Mouse (Mus musculus) liver, embryonic 13.5 days (tissue): Measurements from ENCODE around the gene Ubtd2. TPM values are rescaled to one million over a fixed set of nuclear protein-coding genes. Genes with fewer than 3 reads are reported as not detected.
"Not testable (repeated sequence)": the region's sequence is repeated elsewhere in the genome, so short reads cannot be mapped to it uniquely, and the experiment has no call there.

Source experiments
- ATAC-seq: fragments of 200-750 bp; cut with Nextera tagmentation; 2 replicates; pipeline ENCODE4 v1.8.0; 2017; ENCODE audit warnings: low read depth, mild to moderate bottlenecking, moderate number of reproducible peaks, moderate library complexity
- DNase-seq: peaks from one replicate; pipeline ENCODE4 v3.0.0; 2022
- H3K27ac ChIP-seq: fragments of 300-500 bp; sonication (generic); 2 replicates; pipeline ENCODE4 v1.5.1; 2015; ENCODE audit warnings: moderate library complexity, mild to moderate bottlenecking, inconsistent platforms
- H3K27me3 ChIP-seq: fragments of 300-500 bp; sonication (generic); 2 replicates; pipeline ENCODE4 v1.6.1; 2015; ENCODE audit warnings: mild to moderate bottlenecking, inconsistent platforms
- H3K36me3 ChIP-seq: fragments of 300-500 bp; sonication (generic); 2 replicates; pipeline ENCODE4 v1.6.1; 2015; ENCODE audit warnings: mild to moderate bottlenecking, inconsistent platforms
- H3K4me1 ChIP-seq: fragments of 300-500 bp; sonication (generic); replicated peaks from 2 replicates; pipeline ENCODE4 v1.6.1; 2015; ENCODE audit warnings: inconsistent platforms
- H3K4me2 ChIP-seq: fragments of 300-500 bp; sonication (generic); 2 replicates; pipeline ENCODE4 v1.6.1; 2015; ENCODE audit warnings: inconsistent platforms, mild to moderate bottlenecking, moderate library complexity
- H3K4me3 ChIP-seq: fragments of 300-500 bp; sonication (generic); replicated peaks from 2 replicates; pipeline ENCODE4 v1.5.1; 2015; ENCODE audit warnings: mild to moderate bottlenecking, inconsistent platforms
- H3K9ac ChIP-seq: fragments of 300-500 bp; sonication (generic); 2 replicates; pipeline ENCODE4 v1.6.1; 2015; ENCODE audit warnings: mild to moderate bottlenecking, inconsistent platforms
- H3K9me3 ChIP-seq: fragments of 300-500 bp; sonication (generic); replicated peaks from 2 replicates; pipeline ENCODE4 v1.6.1; 2016; ENCODE audit warnings: inconsistent platforms
- WGBS: fragments of 180-500 bp; shearing (Covaris S2); methylation state at CpG from one replicate; pipeline ENCODE4 v1.1.7; 2015; ENCODE audit not compliant: insufficient replicate concordance; 5-methylcytosine and 5-hydroxymethylcytosine counted together
- polyA plus RNA-seq: library from polyadenylated mRNA; unstranded; fragments of >200 nt; fragmentation: Nextera tagmentation; extraction: Ambion mirVana; gene quantifications from 2 replicates; pipeline ENCODE4 v1.2.1, GENCODE M21; 2015

Gene Ubtd2
- polyA plus RNA-seq, 1 experiment from 2014 or later, result 5.9 TPM

GRCm38 (mm10) chr11:32495283-32495682 is 40.1 kb downstream of the Ubtd2 start:
- H3K27me3 ChIP-seq, result no peaks in the 10 kb centered on the region
- H3K27ac ChIP-seq, result no peak overlapping the region
- H3K36me3 ChIP-seq, result no peaks in the 10 kb centered on the region
- ATAC-seq (no peak), DNase-seq (no peak)
- H3K4me1 ChIP-seq, result no peaks in the 10 kb centered on the region
- H3K9me3 ChIP-seq, result no peaks in the 10 kb centered on the region
- H3K4me2 ChIP-seq, result no peak overlapping the region
- 55% methylated on average over 2 of the region's 2 CpGs for WGBS
- H3K4me3 ChIP-seq, result no peak overlapping the region
- H3K9ac ChIP-seq, result no peak overlapping the region

- ATAC-seq (no peak), DNase-seq (no peak)
- Histone ChIP-seq H3K36me3 (no peaks in the 10 kb centered on the region), H3K4me1 (no peaks in the 10 kb centered on the region), H3K9ac (no peak overlapping the region), H3K9me3 (no peaks in the 10 kb centered on the region), H3K4me2 (no peak overlapping the region), H3K27me3 (no peaks in the 10 kb centered on the region), H3K4me3 (no peak overlapping the region), H3K27ac (no peak overlapping the region)
- 82% methylated on average over 7 of the region's 7 CpGs for WGBS
Measured at GRCm38 (mm10) chr11:32498757-32499535, 43.8 kb downstream of the Ubtd2 start.

GRCm38 (mm10) chr11:32499931-32500330 is 44.8 kb downstream of the Ubtd2 start:
- Histone ChIP-seq H3K9ac (no peak overlapping the region), H3K27ac (no peak overlapping the region), H3K4me1 (0 out of 2 replicates have a peak, but pooled peaks cover under 1% of the 10 kb centered on the region), H3K4me3 (no peak overlapping the region), H3K27me3 (no peaks in the 10 kb centered on the region), H3K4me2 (no peak overlapping the region), H3K9me3 (no peaks in the 10 kb centered on the region), H3K36me3 (no peaks in the 10 kb centered on the region)
- WGBS, result 81% methylated on average over 4 of the region's 4 CpGs
- ATAC-seq, result no peak
- no peak for DNase-seq

- DNase-seq (no peak), ATAC-seq (no peak)
- no peaks in the 10 kb centered on the region for H3K27me3 ChIP-seq
- no peaks in the 10 kb centered on the region for H3K36me3 ChIP-seq
- H3K4me3 ChIP-seq, result no peak overlapping the region
- H3K9me3 ChIP-seq, result no peaks in the 10 kb centered on the region
- 0 out of 2 replicates have a peak, but pooled peaks cover 6% of the 10 kb centered on the region for H3K4me1 ChIP-seq
- H3K27ac ChIP-seq, result no peak overlapping the region
- WGBS, result 84% methylated on average over 2 of the region's 2 CpGs
- no peak overlapping the region for H3K9ac ChIP-seq
- H3K4me2 ChIP-seq, result no peak overlapping the region
Measured at GRCm38 (mm10) chr11:32503711-32504110, 48.5 kb downstream of the Ubtd2 start.

- H3K4me1 ChIP-seq, result 0 out of 2 replicates have a peak, but pooled peaks cover 6% of the 10 kb centered on the region
- H3K4me3 ChIP-seq, result no peak overlapping the region
- ATAC-seq, result no peak
- no peak overlapping the region for H3K27ac ChIP-seq
- no peaks in the 10 kb centered on the region for H3K9me3 ChIP-seq
- 62% methylated on average over 7 of the region's 7 CpGs for WGBS
- H3K36me3 ChIP-seq, result no peaks in the 10 kb centered on the region
- no peak overlapping the region; the same call in 1 of the 2 replicates for H3K9ac ChIP-seq
- H3K4me2 ChIP-seq, result no peak overlapping the region
- H3K27me3 ChIP-seq, result no peaks in the 10 kb centered on the region
- DNase-seq, result no peak
Measured at GRCm38 (mm10) chr11:32505091-32505739, 50.0 kb downstream of the Ubtd2 start.

GRCm38 (mm10) chr11:32510930-32511329 is 55.8 kb downstream of the Ubtd2 start:
- H3K4me2 ChIP-seq, result no peak overlapping the region
- no peak overlapping the region for H3K9ac ChIP-seq
- H3K27ac ChIP-seq, result no peak overlapping the region
- no peaks in the 10 kb centered on the region for H3K36me3 ChIP-seq
- no peaks in the 10 kb centered on the region for H3K27me3 ChIP-seq
- no peaks in the 10 kb centered on the region for H3K9me3 ChIP-seq
- peaks cover 5% of the 10 kb centered on the region; the same call in 1 of the 2 replicates for H3K4me1 ChIP-seq
- WGBS, result 33% methylated on average over 1 of the region's 1 CpGs
- ATAC-seq, result no peak
- no peak overlapping the region for H3K4me3 ChIP-seq
- DNase-seq, result no peak

- not testable (repeated sequence) for H3K9me3 ChIP-seq, H3K4me2 ChIP-seq, H3K36me3 ChIP-seq, H3K4me3 ChIP-seq, ATAC-seq, H3K9ac ChIP-seq, DNase-seq, H3K27me3 ChIP-seq, H3K27ac ChIP-seq
- peaks cover 17% of the 10 kb centered on the region for H3K4me1 ChIP-seq
- WGBS, result 82% methylated on average over 4 of the region's 5 CpGs
Measured at GRCm38 (mm10) chr11:32514853-32515252, 59.7 kb downstream of the Ubtd2 start.

GRCm38 (mm10) chr11:32516091-32516490 is 60.9 kb downstream of the Ubtd2 start:
- WGBS, result 84% methylated on average over 12 of the region's 12 CpGs

GRCm38 (mm10) chr11:32516916-32517712 is 61.9 kb downstream of the Ubtd2 start:
- Histone ChIP-seq H3K27ac (no peak overlapping the region), H3K4me3 (no peak overlapping the region), H3K4me2 (no peak overlapping the region), H3K9me3 (no peaks in the 10 kb centered on the region), H3K27me3 (no peaks in the 10 kb centered on the region), H3K9ac (no peak overlapping the region), H3K36me3 (peaks cover 2% of the 10 kb centered on the region; the same call in 1 of the 2 replicates), H3K4me1 (peaks cover 12% of the 10 kb centered on the region)
- ATAC-seq (no peak), DNase-seq (no peak)
- WGBS, result 76% methylated on average over 8 of the region's 8 CpGs

More at GRCm38 (mm10) chr11:32516091-32516490, 60.9 kb downstream of the Ubtd2 start:
- H3K36me3 ChIP-seq, result peaks cover 2% of the 10 kb centered on the region; the same call in 1 of the 2 replicates
- H3K9me3 ChIP-seq, result no peaks in the 10 kb centered on the region
- H3K27me3 ChIP-seq, result no peaks in the 10 kb centered on the region
- no peak overlapping the region for H3K27ac ChIP-seq
- DNase-seq (no peak), ATAC-seq (no peak)
- H3K4me2 ChIP-seq, result no peak overlapping the region
- peaks cover 17% of the 10 kb centered on the region for H3K4me1 ChIP-seq
- no peak overlapping the region for H3K4me3 ChIP-seq
- no peak overlapping the region for H3K9ac ChIP-seq

- Histone ChIP-seq H3K4me1 (peaks cover 12% of the 10 kb centered on the region), H3K36me3 (peaks cover 2% of the 10 kb centered on the region; the same call in 1 of the 2 replicates), H3K27me3 (no peaks in the 10 kb centered on the region), H3K27ac (no peak overlapping the region), H3K9me3 (no peaks in the 10 kb centered on the region), H3K9ac (no peak overlapping the region), H3K4me3 (no peak overlapping the region), H3K4me2 (no peak overlapping the region)
- 87% methylated on average over 4 of the region's 4 CpGs for WGBS
- no peak for DNase-seq
- no peak for ATAC-seq
Measured at GRCm38 (mm10) chr11:32518770-32519169, 63.6 kb downstream of the Ubtd2 start.

- no peak for DNase-seq
- H3K9me3 ChIP-seq, result no peaks in the 10 kb centered on the region
- ATAC-seq, result peak; percentile 31
- H3K36me3 ChIP-seq, result peaks cover 2% of the 10 kb centered on the region; the same call in 1 of the 2 replicates
- peak overlapping the region; percentile 24; the same call in 1 of the 2 replicates for H3K27ac ChIP-seq
- peaks cover 12% of the 10 kb centered on the region for H3K4me1 ChIP-seq
- H3K9ac ChIP-seq, result peak overlapping the region; percentile 15; the same call in 1 of the 2 replicates
- WGBS, result 30% methylated on average over 1 of the region's 1 CpGs
- no peaks in the 10 kb centered on the region for H3K27me3 ChIP-seq
- H3K4me2 ChIP-seq, result no peak overlapping the region
- no peak overlapping the region for H3K4me3 ChIP-seq
Measured at GRCm38 (mm10) chr11:32519354-32519753, 64.2 kb downstream of the Ubtd2 start.
